Mouse (Mus musculus) lung, adult 2 months (tissue): Measurements from ENCODE around the gene Ptpn13.

Source experiments
- CTCF ChIP-seq: fragments of 200-500 bp; IDR thresholded peaks from 2 replicates; pipeline ENCODE4 v1.5.1; 2011; ENCODE audit warnings: mild to moderate bottlenecking, low read length, control low read depth; ENCODE audit not compliant: insufficient read depth
- POLR2A ChIP-seq: fragments of 200-500 bp; IDR thresholded peaks from 2 replicates; pipeline ENCODE4 v1.6.1; 2011; ENCODE audit warnings: low read depth, mild to moderate bottlenecking, control low read depth, low read length, borderline replicate concordance; ENCODE audit errors: extremely low read depth

GRCm38 (mm10) chr5:103397429-103397828, 27.6 kb upstream of the Ptpn13 start:
- TF ChIP-seq CTCF = no peak
- no peak for TF ChIP-seq POLR2A
